Mouse (Mus musculus) thymus, adult 2 months (tissue): ENCODE data around the gene Olfr576.

Experiments
- CTCF ChIP-seq: fragments of 200-500 bp; IDR thresholded peaks from 2 replicates; pipeline ENCODE4 v1.5.1; 2012; ENCODE audit warnings: mild to moderate bottlenecking, control low read depth, low read length, moderate library complexity, borderline replicate concordance; ENCODE audit not compliant: control insufficient read depth, poor library complexity, insufficient read depth; ENCODE audit errors: extremely low read depth
- POLR2A ChIP-seq: fragments of 200-500 bp; IDR thresholded peaks from 2 replicates; pipeline ENCODE4 v1.6.1; 2012; ENCODE audit warnings: mild to moderate bottlenecking, low read length, control low read depth, moderate library complexity; ENCODE audit not compliant: control insufficient read depth, poor library complexity, insufficient read depth; ENCODE audit errors: extremely low read depth

- no peak for TF ChIP-seq CTCF
- no peak for TF ChIP-seq POLR2A
Measured at GRCm38 (mm10) chr7:102948167-102948566, 14.3 kb upstream of the Olfr576 start, which contains the start of gene Olfr574.
